Mouse (Mus musculus): Measurements from ENCODE around the gene Gm3402.
"Not testable (repeated sequence)": the region's sequence is repeated elsewhere in the genome, so short reads cannot be mapped to it uniquely, and the experiment has no call there.

Gm3402 gene

DNA sequence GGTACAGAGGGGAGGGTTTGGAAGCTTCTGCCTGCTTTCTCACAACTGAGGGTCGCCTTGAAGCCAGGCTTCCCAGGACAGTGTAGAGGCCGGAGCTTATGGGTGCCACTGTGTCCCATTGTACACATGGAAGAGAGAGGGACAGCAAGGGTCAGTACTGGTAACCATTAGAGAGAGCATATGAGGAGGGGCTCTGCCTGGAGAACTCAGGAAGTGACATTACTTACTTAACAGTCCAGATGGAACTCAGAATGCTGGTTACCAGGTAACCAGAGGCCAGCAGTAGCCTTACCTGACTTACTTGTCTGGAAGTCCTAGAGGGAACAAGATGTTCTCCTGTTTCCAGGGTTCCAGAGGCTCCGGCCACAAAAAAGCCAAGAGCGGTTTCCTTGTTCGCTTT lies at the start of gene Gm3402:
Gene Gm3402 (plus strand): TSS at position 301 of the 400 bp plus-strand sequence.
- DNase-seq = not testable (repeated sequence)

DNA sequence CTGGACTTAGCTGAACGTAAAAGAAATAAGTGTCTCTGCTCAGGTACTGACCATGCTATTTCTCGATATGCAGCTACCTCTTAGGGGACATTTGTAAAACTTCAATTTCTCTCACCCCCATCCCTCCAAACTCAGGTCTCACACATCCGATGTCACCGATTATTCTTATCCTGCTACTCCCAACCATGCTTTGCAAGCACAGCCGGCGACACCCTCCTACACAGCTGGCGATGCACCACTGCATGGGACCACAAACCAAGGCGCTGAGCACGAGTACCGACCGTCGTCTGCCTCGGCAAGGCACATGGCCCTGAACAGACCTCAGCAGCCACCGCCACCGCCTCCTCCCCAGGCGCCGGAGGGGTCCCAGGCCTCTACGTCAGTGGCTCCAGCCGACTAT lies 47.3 kb upstream of the Gm3402 start:
- DNase-seq = no peak

DNA sequence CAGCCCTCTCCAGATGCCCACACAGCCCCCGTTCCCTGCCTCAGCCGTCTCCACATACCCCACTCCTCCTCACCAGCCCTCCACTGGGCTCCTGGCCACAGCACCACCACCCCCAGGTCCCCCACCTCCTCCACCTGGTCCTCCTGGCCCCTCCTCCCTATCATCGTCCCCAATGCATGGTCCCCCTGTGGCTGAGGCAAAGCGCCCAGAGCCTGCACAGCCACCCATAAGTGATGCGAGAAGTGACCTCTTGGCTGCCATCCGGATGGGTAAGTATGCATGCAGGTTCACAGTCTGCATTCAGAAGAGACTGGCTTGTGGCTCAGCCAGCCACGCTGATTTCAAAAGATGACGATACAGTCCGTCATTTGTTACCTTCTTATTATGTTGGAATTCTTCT lies 45.6 kb upstream of the Gm3402 start:
- no peak for DNase-seq

DNA sequence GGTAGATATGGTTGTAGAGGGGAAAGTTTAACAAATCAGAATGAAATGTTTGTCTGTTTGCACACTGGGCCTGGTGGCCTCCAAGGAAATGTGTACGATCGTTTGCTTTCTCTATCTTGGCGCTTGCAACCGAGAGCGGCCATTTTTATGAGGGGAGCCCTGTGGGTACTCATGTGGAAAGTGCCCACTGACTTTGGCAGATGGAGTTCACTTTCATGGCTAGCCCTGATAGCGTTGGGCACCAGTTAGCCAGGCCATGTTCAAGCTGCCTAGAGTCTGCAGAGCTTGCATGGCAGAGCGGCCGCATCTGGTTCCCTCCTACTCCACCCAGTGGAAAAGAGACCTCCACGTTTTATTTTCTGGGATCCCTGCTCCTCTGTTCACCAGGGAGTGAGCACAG lies 43.1 kb upstream of the Gm3402 start:
- no peak for DNase-seq

DNA sequence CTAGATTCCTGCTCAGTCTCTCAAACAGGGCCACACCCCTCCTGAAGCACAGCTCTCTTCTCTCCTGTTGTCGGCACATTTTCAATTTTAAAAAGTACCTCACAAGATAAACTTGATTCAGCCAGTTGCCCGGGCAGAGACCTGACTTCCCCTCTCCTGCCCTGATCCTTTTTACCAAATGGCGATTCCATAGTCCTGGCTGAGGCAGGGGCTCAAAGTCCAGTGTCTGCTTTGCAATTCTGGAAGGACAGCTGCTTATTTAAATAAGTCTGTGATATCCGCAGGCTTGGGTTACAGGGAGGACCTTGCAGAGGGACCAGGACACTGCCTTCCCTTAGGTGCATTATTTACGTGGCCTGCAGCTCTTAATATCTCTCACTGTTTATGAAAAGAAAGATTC lies 42.6 kb upstream of the Gm3402 start:
- DNase-seq = no peak

DNA sequence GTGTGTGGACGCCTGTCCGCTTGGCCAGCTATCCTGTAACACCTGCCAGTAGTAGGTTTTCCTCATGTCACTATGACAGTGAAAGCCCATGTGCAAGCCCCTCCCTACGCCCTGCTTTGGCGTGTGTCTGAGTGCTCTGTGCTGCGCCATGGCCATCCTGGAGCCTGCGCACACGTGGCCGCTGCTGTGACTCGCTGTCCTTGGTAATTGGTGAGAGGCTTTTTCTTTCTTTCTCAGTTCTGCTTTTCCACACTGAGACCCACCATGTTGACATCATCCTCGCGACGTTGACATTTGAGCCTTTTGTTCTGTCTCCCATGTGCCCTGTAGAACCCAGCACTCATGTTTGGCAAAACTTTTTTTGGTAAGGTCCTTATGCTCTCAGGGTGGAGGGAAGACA lies 42.1 kb upstream of the Gm3402 start:
- no peak for DNase-seq

DNA sequence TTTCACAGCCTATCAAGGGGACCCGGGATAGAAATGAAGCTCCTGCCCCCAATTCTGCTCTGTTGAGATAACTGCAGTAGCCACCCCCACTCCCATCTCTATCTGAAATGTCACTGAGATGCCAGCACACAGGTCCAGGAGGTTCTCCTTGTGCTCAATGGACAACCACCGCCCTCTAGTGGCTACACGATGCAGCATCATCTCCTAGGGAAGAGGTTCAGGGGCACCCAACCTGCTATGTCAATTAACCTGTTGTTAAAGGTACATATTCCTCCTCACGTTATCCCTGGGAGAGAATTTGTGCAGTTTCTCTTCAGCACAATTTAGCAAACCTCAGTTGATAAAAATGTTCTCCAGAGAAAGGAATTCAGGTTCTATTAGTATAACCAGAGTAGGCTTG lies 34.4 kb upstream of the Gm3402 start:
- DNase-seq = peak; percentile 10

DNA sequence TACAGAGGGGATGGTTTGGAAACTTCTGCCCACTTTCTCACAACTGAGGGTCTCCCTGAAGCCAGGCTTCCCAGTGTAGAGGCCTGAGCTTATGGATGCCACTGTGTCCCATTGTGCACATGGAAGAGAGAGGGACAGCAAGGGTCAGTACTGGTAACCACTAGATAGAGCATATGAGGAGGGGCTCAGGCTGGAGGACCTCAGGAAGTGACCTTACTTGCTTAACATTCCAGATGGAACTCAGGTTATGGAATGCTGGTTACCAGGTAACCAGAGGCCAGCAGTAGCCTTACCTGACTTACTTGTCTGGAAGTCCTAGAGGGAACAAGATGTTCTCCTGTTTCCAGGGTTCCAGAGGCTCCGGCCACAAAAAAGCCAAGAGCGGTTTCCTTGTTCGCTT lies 32.3 kb upstream of the Gm3402 start, which contains the start of gene Gm6408:
Gene Gm6408 (plus strand): TSS at position 301 of the 400 bp plus-strand sequence.
- DNase-seq = not testable (repeated sequence)

DNA sequence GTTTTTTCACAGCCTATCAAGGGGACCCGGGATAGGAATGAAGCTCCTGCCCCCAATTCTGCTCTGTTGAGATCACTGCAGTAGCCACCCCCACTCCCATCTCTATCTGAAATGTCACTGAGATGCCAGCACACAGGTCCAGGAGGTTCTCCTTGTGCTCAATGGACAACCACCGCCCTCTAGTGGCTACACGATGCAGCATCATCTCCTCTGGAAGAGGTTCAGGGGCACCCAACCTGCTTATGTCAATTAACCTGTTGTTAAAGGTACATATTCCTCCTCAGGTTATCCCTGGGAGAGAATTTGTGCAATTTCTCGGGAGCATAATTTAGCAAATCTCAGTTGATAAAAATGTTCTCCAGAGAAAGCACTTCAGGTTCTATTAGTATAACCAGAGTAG lies 25.0 kb upstream of the Gm3402 start:
- peak; percentile 25 for DNase-seq

DNA sequence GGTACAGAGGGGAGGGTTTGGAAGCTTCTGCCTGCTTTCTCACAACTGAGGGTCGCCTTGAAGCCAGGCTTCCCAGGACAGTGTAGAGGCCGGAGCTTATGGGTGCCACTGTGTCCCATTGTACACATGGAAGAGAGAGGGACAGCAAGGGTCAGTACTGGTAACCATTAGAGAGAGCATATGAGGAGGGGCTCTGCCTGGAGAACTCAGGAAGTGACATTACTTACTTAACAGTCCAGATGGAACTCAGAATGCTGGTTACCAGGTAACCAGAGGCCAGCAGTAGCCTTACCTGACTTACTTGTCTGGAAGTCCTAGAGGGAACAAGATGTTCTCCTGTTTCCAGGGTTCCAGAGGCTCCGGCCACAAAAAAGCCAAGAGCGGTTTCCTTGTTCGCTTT lies 22.9 kb upstream of the Gm3402 start, which contains the start of gene Gm6370:
Gene Gm6370 (plus strand): TSS at position 301 of the 400 bp plus-strand sequence.
- DNase-seq = not testable (repeated sequence)

DNA sequence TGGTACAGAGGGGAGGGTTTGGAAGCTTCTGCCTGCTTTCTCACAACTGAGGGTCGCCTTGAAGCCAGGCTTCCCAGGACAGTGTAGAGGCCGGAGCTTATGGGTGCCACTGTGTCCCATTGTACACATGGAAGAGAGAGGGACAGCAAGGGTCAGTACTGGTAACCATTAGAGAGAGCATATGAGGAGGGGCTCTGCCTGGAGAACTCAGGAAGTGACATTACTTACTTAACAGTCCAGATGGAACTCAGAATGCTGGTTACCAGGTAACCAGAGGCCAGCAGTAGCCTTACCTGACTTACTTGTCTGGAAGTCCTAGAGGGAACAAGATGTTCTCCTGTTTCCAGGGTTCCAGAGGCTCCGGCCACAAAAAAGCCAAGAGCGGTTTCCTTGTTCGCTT lies 11.8 kb upstream of the Gm3402 start, which contains the start of gene 4930449I24Rik:
Gene 4930449I24Rik (plus strand): TSS at position 301 of the 400 bp plus-strand sequence.
- not testable (repeated sequence) for DNase-seq

DNA sequence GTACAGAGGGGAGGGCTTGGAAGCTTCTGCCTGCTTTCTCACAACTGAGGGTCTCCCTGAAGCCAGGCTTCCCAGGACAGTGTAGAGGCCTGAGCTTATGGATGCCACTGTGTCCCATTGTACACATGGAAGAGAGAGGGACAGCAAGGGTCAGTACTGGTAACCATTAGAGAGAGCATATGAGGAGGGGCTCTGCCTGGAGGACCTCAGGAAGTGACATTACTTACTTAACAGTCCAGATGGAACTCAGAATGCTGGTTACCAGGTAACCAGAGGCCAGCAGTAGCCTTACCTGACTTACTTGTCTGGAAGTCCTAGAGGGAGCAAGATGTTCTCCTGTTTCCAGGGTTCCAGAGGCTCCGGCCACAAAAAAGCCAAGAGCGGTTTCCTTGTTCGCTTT lies 11.6 kb downstream of the Gm3402 start, which contains the start of gene Gm3404:
Gene Gm3404 (plus strand): TSS at position 301 of the 400 bp plus-strand sequence.
- DNase-seq = not testable (repeated sequence)

DNA sequence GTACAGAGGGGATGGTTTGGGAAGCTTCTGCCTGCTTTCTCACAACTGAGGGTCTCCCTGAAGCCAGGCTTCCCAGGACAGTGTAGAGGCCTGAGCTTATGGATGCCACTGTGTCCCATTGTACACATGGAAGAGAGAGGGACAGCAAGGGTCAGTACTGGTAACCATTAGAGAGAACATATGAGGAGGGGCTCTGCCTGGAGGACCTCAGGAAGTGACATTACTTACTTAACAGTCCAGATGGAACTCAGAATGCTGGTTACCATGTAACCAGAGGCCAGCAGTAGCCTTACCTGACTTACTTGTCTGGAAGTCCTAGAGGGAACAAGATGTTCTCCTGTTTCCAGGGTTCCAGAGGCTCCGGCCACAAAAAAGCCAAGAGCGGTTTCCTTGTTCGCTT lies 23.4 kb downstream of the Gm3402 start, which contains the start of gene Gm3409:
Gene Gm3409 (plus strand): TSS at position 301 of the 400 bp plus-strand sequence.
- DNase-seq = not testable (repeated sequence)

DNA sequence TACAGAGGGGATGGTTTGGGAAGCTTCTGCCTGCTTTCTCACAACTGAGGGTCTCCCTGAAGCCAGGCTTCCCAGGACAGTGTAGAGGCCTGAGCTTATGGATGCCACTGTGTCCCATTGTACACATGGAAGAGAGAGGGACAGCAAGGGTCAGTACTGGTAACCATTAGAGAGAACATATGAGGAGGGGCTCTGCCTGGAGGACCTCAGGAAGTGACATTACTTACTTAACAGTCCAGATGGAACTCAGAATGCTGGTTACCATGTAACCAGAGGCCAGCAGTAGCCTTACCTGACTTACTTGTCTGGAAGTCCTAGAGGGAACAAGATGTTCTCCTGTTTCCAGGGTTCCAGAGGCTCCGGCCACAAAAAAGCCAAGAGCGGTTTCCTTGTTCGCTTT lies 41.9 kb downstream of the Gm3402 start, which contains the start of gene Gm3415:
Gene Gm3415 (plus strand): TSS at position 301 of the 400 bp plus-strand sequence.
- not testable (repeated sequence) for DNase-seq

DNA sequence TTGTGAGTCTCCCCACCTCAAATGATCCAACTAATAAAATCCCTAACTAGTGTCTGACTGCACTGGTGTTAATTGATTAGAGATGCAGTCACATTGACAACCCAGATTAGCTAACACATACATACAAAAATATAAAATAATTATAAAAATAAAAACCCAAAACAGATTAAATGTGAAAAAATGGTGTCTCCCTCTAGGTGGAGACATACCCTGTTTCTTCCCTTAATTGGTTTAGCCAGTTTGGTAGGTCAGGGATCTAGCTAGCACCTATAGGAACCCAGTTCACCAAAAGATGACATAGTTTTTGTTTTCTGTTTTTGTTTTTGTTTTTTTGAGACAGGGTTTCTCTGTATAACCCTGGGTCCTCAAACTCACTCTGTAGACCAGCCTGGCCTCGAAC lies 50.3 kb downstream of the Gm3402 start:
- DNase-seq = no peak
